Mouse (Mus musculus): ENCODE measurements around the gene Mrps22.

The Mrps22 gene

GRCm38 (mm10) chr9:98601156-98601836 lies at the start of gene Mrps22:
Gene Mrps22, minus strand, starts transcription at chr9:98601660.
- DNase-seq (ENCODE audit: low spot score) = peak; percentile 88

GRCm38 (mm10) chr9:98650547-98650946 lies 49.1 kb upstream of the Mrps22 start:
- no peak for DNase-seq (ENCODE audit: low spot score)

GRCm38 (mm10) chr9:98647418-98647817 lies 46.0 kb upstream of the Mrps22 start:
- DNase-seq (ENCODE audit: low spot score) = no peak

GRCm38 (mm10) chr9:98645750-98646149 lies 44.3 kb upstream of the Mrps22 start:
- peak; percentile 19 for DNase-seq (ENCODE audit: low spot score)

GRCm38 (mm10) chr9:98642126-98642525 lies 40.7 kb upstream of the Mrps22 start:
- no peak for DNase-seq (ENCODE audit: low spot score)

DNA sequence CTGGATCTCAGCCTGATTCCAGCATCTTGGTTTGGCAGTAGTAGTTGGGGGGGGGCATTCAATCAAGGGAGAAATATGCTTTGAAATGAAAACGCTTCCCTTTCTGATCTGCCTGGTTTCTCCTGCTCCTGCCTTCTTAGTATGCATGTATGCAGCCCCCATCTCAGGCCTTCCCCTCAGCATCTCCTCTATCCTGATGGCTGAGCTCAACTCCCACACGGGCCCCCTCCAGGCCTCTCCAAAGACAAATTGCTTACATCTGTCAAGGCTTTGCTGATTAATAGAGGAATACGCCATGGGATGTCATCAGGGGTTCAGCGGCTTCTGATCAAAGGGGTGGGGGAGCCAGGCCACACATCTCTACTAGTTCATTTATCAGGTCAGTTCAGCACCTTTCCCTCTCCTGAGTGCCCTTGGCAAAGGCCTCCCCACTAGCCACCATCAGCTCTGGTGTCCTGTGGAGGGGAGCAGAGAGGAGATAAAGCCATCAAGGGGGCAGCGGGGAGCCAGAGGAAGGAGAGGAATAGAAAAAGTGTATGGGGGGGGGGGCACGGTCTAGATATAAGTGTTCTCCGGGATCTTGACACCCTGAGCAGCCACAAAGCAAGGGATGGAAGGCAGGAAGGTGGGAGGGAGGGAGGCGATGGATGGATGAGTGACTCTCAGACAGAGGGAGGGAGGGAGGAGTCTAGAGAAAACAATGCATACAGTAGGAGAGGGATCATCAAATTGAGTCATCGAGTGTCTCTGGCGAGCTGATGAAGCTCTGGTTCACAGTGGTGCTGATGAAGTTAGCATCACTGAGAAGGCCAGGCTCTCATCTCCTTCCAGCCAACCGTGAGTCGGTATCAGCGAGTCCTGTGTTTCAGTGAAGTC lies 32.1 kb upstream of the Mrps22 start:
- DNase-seq (ENCODE audit: low spot score) = no peak

DNA sequence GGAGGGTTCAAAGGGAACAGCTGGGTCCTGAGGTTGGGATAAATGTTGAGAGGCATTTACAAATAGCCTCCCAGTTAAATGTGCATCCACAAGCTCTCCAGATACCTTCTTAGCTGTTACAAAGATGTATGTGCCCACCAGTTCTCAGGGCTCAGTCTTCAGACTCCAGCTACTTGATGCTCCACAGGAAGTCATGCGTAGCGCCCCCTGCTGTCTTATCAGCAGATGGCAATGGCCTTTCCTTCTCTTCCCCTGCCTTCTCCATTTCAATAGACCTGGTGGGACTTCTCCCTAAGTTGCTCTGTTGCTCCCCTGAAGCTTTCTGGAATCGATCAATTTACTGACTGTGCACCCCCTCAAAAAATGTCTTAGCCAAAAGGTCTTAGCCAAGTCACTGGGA lies 27.0 kb upstream of the Mrps22 start:
- no peak for DNase-seq (ENCODE audit: low spot score)

DNA sequence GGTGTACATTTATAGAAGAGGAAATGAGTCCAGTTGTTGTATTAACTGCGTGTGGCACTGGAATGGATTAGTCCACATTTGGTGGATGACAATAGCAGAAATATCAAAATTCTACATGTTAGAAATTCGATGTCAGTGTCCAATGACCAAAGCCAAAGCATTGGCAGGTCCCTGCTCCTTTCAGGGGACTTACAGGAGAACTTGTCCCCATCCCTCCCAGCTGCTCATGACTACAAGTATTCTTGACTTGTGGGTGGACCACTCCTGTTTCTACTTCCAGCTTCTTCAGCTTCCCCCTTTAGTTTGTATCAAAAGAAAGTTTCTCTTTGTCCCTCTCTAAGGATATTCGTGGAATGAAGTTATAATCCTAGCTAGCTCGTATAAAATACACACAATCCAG lies 3.4 kb upstream of the Mrps22 start:
- DNase-seq (ENCODE audit: low spot score) = no peak

- DNase-seq (ENCODE audit: low spot score) = no peak
Observed at GRCm38 (mm10) chr9:98601837-98602359, 438 bp upstream of the Mrps22 start.

DNA sequence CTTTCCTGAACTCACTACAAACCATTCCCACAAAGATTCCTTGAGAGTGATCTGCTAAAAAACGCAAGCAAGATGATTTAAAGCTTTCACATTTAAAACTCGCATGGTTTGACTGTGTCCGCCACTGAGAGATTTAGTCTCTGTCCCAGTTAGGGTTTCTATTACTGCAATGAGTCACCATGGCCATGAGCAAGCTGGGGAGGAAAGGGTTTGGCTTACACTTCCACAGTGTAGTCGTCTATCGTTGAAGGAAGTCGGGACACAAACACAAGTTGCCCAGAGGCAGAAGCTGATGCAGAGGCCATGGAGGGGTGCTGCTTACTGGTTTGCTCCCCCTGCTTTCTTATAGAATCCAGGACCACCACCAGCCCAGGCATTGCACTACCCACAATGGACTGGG lies 1.4 kb downstream of the Mrps22 start:
- DNase-seq (ENCODE audit: low spot score) = no peak

- peak; percentile 32 for DNase-seq (ENCODE audit: low spot score)
Observed at GRCm38 (mm10) chr9:98583852-98584251, 17.6 kb downstream of the Mrps22 start.

GRCm38 (mm10) chr9:98563137-98564126 lies 38.0 kb downstream of the Mrps22 start, which contains the start of gene Copb2:
Gene Copb2, plus strand, starts transcription at chr9:98563721.
- DNase-seq (ENCODE audit: low spot score) = peak; percentile 97

DNA sequence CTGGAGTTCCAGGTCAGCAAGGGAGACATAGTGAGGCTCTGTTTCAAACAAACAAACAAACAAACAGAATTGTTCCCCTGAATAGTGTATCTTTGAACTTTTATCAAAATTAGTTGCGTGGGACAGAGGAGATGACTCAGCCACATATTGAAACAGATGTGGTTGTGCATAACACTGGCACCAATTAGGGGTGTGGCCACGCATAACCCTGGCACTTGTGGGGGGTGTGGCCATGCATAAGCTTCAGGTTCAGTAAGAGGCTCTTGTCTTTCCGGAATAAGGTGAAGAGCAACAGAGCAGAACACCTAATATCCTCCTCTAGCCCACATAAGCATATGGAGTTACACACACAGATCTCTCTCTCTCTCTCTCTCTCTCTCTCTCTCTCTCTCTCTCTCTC lies 57.4 kb downstream of the Mrps22 start:
- DNase-seq (ENCODE audit: low spot score) = no peak

Data from yolk sac, embryonic 10.5 days (tissue).